9 mouse cellular contexts compared by ENCODE assay signal in the genomic region with DNA sequence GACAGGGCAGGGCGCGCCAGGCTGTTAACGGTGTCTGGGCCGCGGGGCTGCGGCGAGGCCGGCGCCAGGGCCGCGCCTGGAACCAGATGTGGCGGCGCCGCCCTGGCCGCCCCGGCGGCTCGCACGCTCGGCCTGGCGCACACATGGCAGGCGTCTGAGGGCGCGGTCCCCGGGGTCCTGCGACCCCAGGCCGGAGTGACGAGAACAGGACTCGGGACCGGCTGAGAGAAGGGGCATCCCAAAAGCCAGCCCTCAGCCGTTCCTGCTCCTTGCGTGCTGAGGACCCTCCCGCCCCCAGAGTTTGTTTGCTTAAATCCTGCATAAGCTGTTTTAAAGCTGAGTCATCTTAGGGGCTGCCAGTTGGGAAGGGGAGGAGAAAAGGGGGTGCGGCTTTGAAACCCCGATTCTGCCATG. TPM values are rescaled to one million over a fixed set of nuclear protein-coding genes. Genes with fewer than 3 reads are reported as not detected.
DNase-seq lines count a peak whose midpoint lies in the region; ATAC-seq and TF ChIP-seq lines count a peak whose summit lies in the region.
"Had no signal": no experiment of that assay in that cellular context is flagged by ENCODE, and none has a peak within 500 bp of the region (broad histone marks: within the 10 kb centered on the region; RNA-seq: fewer than 3 reads in every experiment).

No protein-coding gene starts in this region.

- H3K9ac ChIP-seq in intestine, embryonic 15.5 days, result peak overlapping the region; percentile 38

- no peak for TF ChIP-seq CTCF in gastrocnemius, adult 2 months (IDR thresholded peaks at IDR 0.05)

- DNase-seq in kidney, postnatal 14 days, result peak; percentile 21
- DNase-seq in kidney, postnatal 10 days, result no peak
- peak; percentile 73 for DNase-seq in gastrocnemius, adult 2 months
- peak; percentile 53 for DNase-seq in neural tube, embryonic 10.5 days (ENCODE audit: extremely low spot score, low spot score)
- DNase-seq in spleen, postnatal 14 days (ENCODE audit: low spot score in 2 of 2), result no peak
- DNase-seq in left cerebral cortex, adult 11 months (ENCODE audit: low spot score), result no peak
- no peak for DNase-seq in cerebellum, adult 18-20 months

- peak overlapping the region; percentile 58 for H3K4me3 ChIP-seq in gastrocnemius, adult 2 months
- H3K4me3 ChIP-seq in intestine, embryonic 15.5 days (replicated peaks), result peak overlapping the region; percentile 30

- 2% methylated on average over 33 of the region's 35 CpGs for WGBS in intestine, embryonic 15.5 days

- H3K36me3 ChIP-seq in intestine, embryonic 15.5 days, result no peaks in the 10 kb centered on the region
- H3K36me3 ChIP-seq: G1E had no signal

- H3K27me3 ChIP-seq in intestine, embryonic 15.5 days (replicated peaks), result peaks cover 19% of the 10 kb centered on the region

- H3K4me2 ChIP-seq in intestine, embryonic 15.5 days (replicated peaks), result peak overlapping the region; percentile 75

- peaks cover 11% of the 10 kb centered on the region; the same call in 1 of the 2 replicates for H3K4me1 ChIP-seq in intestine, embryonic 15.5 days (replicated peaks)

- peak overlapping the region; percentile 74 for H3K27ac ChIP-seq in gastrocnemius, adult 2 months
- no peak overlapping the region for H3K27ac ChIP-seq in intestine, embryonic 15.5 days

- H3K9me3 ChIP-seq in intestine, embryonic 15.5 days, result no peaks in the 10 kb centered on the region
- H3K9me3 ChIP-seq: G1E had no signal

- ATAC-seq in intestine, embryonic 15.5 days, result peak; percentile 53

- intact Hi-C loops in gastrocnemius, adult 2 months (cut with DNase I), result no loop called here

RNA-seq across cellular contexts. Expression of a gene that starts 30.2 kb away (rescaled TPM):
- 1 to 10 TPM; 1.2 to 4.2 TPM for total RNA-seq in gastrocnemius, adult 2 months (2021)
- 2.5 and 4.3 TPM in 2 replicates for polyA plus RNA-seq in intestine, embryonic 15.5 days (2015; fragmentation: Nextera tagmentation; extraction: Ambion mirVana)
- total RNA-seq: G1E had no signal
- polyA plus RNA-seq: G1E had no signal

RNA-seq across cellular contexts. Expression of a gene that starts 34.8 kb away (rescaled TPM):
- 1 to 10 TPM; 7.0 TPM for total RNA-seq in gastrocnemius, adult 2 months (2021)
- 22.4 and 23.3 TPM in 2 replicates for polyA plus RNA-seq in intestine, embryonic 15.5 days (2015; fragmentation: Nextera tagmentation; extraction: Ambion mirVana)

RNA-seq across cellular contexts. Expression of a gene that starts 57.3 kb away (rescaled TPM):
- 10 to 100 TPM; 14.3 to 15.6 TPM for total RNA-seq in gastrocnemius, adult 2 months (2021)
- 84.5 and 85.4 TPM in 2 replicates for polyA plus RNA-seq in intestine, embryonic 15.5 days (2015; fragmentation: Nextera tagmentation; extraction: Ambion mirVana)

Comparison
In these comparisons a context has a peak if more than half of its experiments do, and no peak if none do; other contexts are left out.
1. DNase-seq: peak in kidney, postnatal 14 days (single experiment), gastrocnemius, adult 2 months (single experiment) and neural tube, embryonic 10.5 days (single experiment); none in kidney, postnatal 10 days (single experiment), spleen, postnatal 14 days (0 of 2), left cerebral cortex, adult 11 months (single experiment) and cerebellum, adult 18-20 months (0 of 2).